Mouse (Mus musculus) myocyte (in vitro differentiated cells): ENCODE results near the gene Gm28044.

ENCODE experiments used
- E2F4 ChIP-seq: IDR thresholded peaks from one replicate; pipeline ENCODE4 v1.6.1; 2011; ENCODE audit warnings: mild to moderate bottlenecking, control low read depth, moderate library complexity; ENCODE audit not compliant: insufficient read depth
- MYOG ChIP-seq, 3 experiments: IDR thresholded peaks; one replicate each; pipeline ENCODE4 v1.6.1; 2011; ENCODE audit warnings: control low read depth in 2 of 3, low read depth in 2 of 3, mild to moderate bottlenecking in 2 of 3; ENCODE audit not compliant: insufficient read length in 2 of 3, control insufficient read depth in 1 of 3, insufficient read depth in 1 of 3
- POLR2A ChIP-seq: IDR thresholded peaks from one replicate; pipeline ENCODE4 v1.6.1; 2011; ENCODE audit warnings: low read depth, mild to moderate bottlenecking, control low read depth, moderate library complexity; ENCODE audit not compliant: insufficient read length
- POLR2AphosphoS2 ChIP-seq: IDR thresholded peaks from one replicate; pipeline ENCODE4 v1.6.1; 2011; ENCODE audit warnings: low read depth, control low read depth; ENCODE audit not compliant: insufficient read length
- TCF3 ChIP-seq: IDR thresholded peaks from one replicate; pipeline ENCODE4 v1.6.1; 2011; ENCODE audit warnings: low read depth, control low read depth; ENCODE audit not compliant: insufficient read length
- USF1 ChIP-seq: IDR thresholded peaks from one replicate; pipeline ENCODE4 v1.6.1; 2011; ENCODE audit warnings: low read depth, mild to moderate bottlenecking, control low read depth, moderate library complexity

DNA sequence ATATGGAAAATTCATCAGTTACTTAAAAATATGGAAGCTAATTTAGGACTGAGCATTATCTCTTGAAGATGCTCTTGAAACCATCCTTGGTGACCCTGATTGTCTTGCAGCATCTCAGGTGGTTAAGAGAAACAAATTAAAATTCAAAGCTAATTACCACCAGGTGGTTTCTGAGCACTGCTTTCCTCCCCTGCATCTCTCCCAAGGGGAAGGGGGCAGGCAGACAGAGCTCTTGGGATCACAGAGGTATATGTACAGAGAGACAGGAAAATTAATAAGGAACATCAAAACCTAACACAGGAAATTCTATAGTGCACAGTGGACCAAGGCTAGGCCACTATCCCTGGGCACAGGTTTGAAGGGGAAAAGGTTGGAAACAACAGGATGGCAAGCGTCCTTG is 27.5 kb downstream of the Gm28044 start:
- TF ChIP-seq TCF3 (no peak), POLR2A (no peak), USF1 (no peak), POLR2AphosphoS2 (no peak), MYOG (IDR thresholded peaks at IDR 0.05; ENCODE audit: control insufficient read depth in 1 of 3, insufficient read depth in 1 of 3, insufficient read length in 2 of 3, low read depth in 2 of 3) (no peak), E2F4 (no peak)
